Mouse (Mus musculus): ENCODE results near the gene Adamts15. TPM values are rescaled to one million over a fixed set of nuclear protein-coding genes. Genes with fewer than 3 reads are reported as not detected.

The Adamts15 gene
- polyA plus RNA-seq, 1 experiment from 2014 or later: 3.8 TPM

DNA sequence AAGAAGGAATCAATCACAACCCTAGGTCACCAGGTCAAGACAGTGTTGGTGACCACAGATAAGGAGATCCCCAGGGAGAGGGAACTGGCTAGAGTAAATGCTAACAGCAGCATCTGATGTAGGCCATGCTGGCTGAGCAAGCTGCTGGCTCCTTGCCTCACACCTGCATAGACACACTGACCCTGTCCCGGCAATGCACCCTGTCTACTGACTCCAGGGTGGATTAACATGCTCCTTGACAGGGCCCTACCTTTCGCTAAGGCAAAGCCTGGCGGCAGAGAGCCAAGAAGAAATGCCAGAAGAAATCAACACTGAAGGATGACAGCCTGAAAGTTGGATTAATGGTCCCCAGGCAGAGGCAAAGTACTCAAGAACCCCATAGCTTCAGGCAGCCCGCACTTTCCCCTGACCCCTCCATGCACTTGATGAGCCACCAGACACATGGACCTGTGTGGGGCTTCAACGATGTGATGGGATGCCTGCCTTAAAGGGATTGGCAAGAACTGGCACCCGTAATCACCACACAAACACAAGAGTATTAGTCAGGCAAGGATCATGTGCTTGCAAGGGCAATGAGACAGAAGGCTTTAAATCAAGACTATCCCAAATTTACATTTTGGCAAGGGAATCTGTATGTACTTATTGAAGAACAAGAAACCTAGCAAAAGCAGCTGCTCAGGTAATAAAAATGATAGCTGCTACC is 5.8 kb downstream of the Adamts15 start:
- no peak overlapping the region for H3K4me3 ChIP-seq (replicated peaks; ENCODE audit: low read depth, low read length)
- no peak for DNase-seq
- peaks cover 10% of the 10 kb centered on the region for H3K27me3 ChIP-seq (ENCODE audit: control insufficient read depth, insufficient read depth, low read length)
- H3K36me3 ChIP-seq (ENCODE audit: control insufficient read depth, insufficient read depth, low read length): no peaks in the 10 kb centered on the region
- H3K4me2 ChIP-seq (ENCODE audit: low read length): no peak overlapping the region
- no peak overlapping the region for H3K27ac ChIP-seq (replicated peaks; ENCODE audit: low read depth, low read length)
- WGBS: 88% methylated on average over 6 of the region's 6 CpGs
- H3K4me1 ChIP-seq (ENCODE audit: control insufficient read depth, insufficient read depth, low read length): peaks cover 7% of the 10 kb centered on the region; the same call in 1 of the 2 replicates
- no peak for ATAC-seq (ENCODE audit: low FRiP score, low TSS enrichment)
- no peaks in the 10 kb centered on the region for H3K9me3 ChIP-seq (ENCODE audit: control insufficient read depth, low read length)
- H3K9ac ChIP-seq (replicated peaks; ENCODE audit: low read length): no peak overlapping the region

DNA sequence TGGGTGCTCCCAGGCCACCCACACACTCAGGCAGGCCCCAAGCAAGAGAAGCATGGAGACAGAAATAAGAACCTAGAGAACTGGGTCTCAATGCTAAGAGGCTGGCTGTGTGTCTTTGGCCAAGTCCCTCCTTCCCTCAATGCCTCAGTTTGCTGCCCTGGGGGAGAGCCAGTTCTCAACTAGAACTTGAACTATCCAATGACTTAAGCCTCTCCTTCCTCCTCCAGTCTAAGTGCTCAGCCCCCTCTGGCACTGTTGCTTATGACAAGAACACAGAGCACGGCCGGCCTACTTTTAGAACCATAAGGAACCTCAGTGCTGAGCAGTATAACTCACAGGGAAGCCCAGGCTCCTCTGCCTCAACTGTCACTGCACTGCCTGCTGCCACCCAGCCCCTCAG is 8.0 kb downstream of the Adamts15 start:
- no peak for DNase-seq
- WGBS: 91% methylated on average over 2 of the region's 2 CpGs

GRCm38 (mm10) chr9:30913429-30913828 is 8.8 kb downstream of the Adamts15 start:
- peaks cover 2% of the 10 kb centered on the region; the same call in 1 of the 2 replicates for H3K4me1 ChIP-seq (ENCODE audit: control insufficient read depth, insufficient read depth, low read length)
- H3K27ac ChIP-seq (replicated peaks; ENCODE audit: low read depth, low read length): no peak overlapping the region
- DNase-seq (no peak), ATAC-seq (ENCODE audit: low FRiP score, low TSS enrichment) (no peak)
- no peaks in the 10 kb centered on the region for H3K36me3 ChIP-seq (ENCODE audit: control insufficient read depth, insufficient read depth, low read length)
- H3K9ac ChIP-seq (replicated peaks; ENCODE audit: low read length): no peak overlapping the region
- no peak overlapping the region for H3K4me3 ChIP-seq (replicated peaks; ENCODE audit: low read depth, low read length)
- H3K27me3 ChIP-seq (ENCODE audit: control insufficient read depth, insufficient read depth, low read length): no peaks in the 10 kb centered on the region
- H3K9me3 ChIP-seq (ENCODE audit: control insufficient read depth, low read length): no peaks in the 10 kb centered on the region
- H3K4me2 ChIP-seq (ENCODE audit: low read length): no peak overlapping the region
- 78% methylated on average over 3 of the region's 3 CpGs for WGBS

More for the DNA sequence above, 8.0 kb downstream of the Adamts15 start:
- no peak overlapping the region for H3K27ac ChIP-seq (replicated peaks; ENCODE audit: low read depth, low read length)
- no peak overlapping the region for H3K4me3 ChIP-seq (replicated peaks; ENCODE audit: low read depth, low read length)
- H3K4me1 ChIP-seq (ENCODE audit: control insufficient read depth, insufficient read depth, low read length): peaks cover 4% of the 10 kb centered on the region; the same call in 1 of the 2 replicates
- H3K36me3 ChIP-seq (ENCODE audit: control insufficient read depth, insufficient read depth, low read length): no peaks in the 10 kb centered on the region
- no peak overlapping the region for H3K4me2 ChIP-seq (ENCODE audit: low read length)
- H3K9me3 ChIP-seq (ENCODE audit: control insufficient read depth, low read length): no peaks in the 10 kb centered on the region
- no peak overlapping the region for H3K9ac ChIP-seq (replicated peaks; ENCODE audit: low read length)
- no peak for ATAC-seq (ENCODE audit: low FRiP score, low TSS enrichment)
- H3K27me3 ChIP-seq (ENCODE audit: control insufficient read depth, insufficient read depth, low read length): no peaks in the 10 kb centered on the region

DNA sequence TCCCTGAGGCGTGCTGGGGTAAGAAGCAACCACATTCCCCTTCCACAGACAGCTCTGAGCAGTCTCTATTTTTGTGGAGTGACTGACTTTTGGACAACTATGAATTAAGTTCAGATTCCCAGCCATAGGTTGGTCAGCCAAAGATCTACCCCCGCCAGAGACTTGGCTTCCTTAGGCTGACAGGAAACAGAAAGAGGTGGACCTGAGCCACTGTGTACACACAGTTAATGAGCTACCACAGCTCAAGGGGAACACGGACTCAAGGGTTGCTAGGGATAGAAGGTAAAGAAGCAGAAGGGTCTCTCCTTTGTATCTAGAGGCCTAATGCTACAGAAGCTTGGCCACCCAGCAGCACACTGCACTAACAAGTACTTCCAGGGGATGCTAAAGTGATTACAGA is 10.1 kb downstream of the Adamts15 start:
- DNase-seq (no peak), ATAC-seq (ENCODE audit: low FRiP score, low TSS enrichment) (no peak)
- Histone ChIP-seq H3K4me1 (ENCODE audit: control insufficient read depth, insufficient read depth, low read length) (no peaks in the 10 kb centered on the region), H3K9ac (replicated peaks; ENCODE audit: low read length) (no peak overlapping the region), H3K4me3 (replicated peaks; ENCODE audit: low read depth, low read length) (no peak overlapping the region), H3K9me3 (ENCODE audit: control insufficient read depth, low read length) (no peaks in the 10 kb centered on the region), H3K27ac (replicated peaks; ENCODE audit: low read depth, low read length) (no peak overlapping the region), H3K36me3 (ENCODE audit: control insufficient read depth, insufficient read depth, low read length) (no peaks in the 10 kb centered on the region), H3K4me2 (ENCODE audit: low read length) (no peak overlapping the region), H3K27me3 (ENCODE audit: control insufficient read depth, insufficient read depth, low read length) (no peaks in the 10 kb centered on the region)
- 79% methylated on average over 3 of the region's 3 CpGs for WGBS

DNA sequence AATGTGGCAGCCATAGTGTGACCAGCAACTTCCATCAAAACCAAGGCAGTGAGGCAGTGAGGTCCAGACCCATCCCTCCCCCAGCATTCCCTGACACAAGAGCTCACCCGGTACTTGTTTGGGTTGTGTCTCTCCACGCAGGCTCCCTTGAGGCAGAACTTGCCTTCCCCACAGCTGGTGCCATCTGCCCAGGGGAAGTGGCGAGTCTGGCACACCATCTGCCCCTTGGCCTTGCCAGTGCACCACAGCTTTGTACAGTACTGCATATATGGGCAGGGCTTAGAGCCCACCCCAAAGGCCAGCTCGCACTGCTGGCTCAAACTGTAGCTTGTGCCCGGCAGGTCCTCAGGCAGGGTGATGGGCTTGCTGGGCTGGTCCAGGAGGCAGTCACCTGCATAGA is 11.8 kb downstream of the Adamts15 start:
- ATAC-seq (ENCODE audit: low FRiP score, low TSS enrichment) (no peak), DNase-seq (no peak)
- 90% methylated on average over 5 of the region's 5 CpGs for WGBS
- Histone ChIP-seq H3K4me2 (ENCODE audit: low read length) (no peak overlapping the region), H3K9me3 (ENCODE audit: control insufficient read depth, low read length) (no peaks in the 10 kb centered on the region), H3K4me1 (ENCODE audit: control insufficient read depth, insufficient read depth, low read length) (no peaks in the 10 kb centered on the region), H3K27me3 (ENCODE audit: control insufficient read depth, insufficient read depth, low read length) (no peaks in the 10 kb centered on the region), H3K36me3 (ENCODE audit: control insufficient read depth, insufficient read depth, low read length) (no peaks in the 10 kb centered on the region), H3K27ac (replicated peaks; ENCODE audit: low read depth, low read length) (no peak overlapping the region), H3K9ac (replicated peaks; ENCODE audit: low read length) (no peak overlapping the region), H3K4me3 (replicated peaks; ENCODE audit: low read depth, low read length) (no peak overlapping the region)

GRCm38 (mm10) chr9:30908973-30909372 is 13.3 kb downstream of the Adamts15 start:
- Histone ChIP-seq H3K27ac (replicated peaks; ENCODE audit: low read depth, low read length) (no peak overlapping the region), H3K4me2 (ENCODE audit: low read length) (no peak overlapping the region), H3K4me1 (ENCODE audit: control insufficient read depth, insufficient read depth, low read length) (no peaks in the 10 kb centered on the region), H3K27me3 (ENCODE audit: control insufficient read depth, insufficient read depth, low read length) (no peaks in the 10 kb centered on the region), H3K36me3 (ENCODE audit: control insufficient read depth, insufficient read depth, low read length) (no peaks in the 10 kb centered on the region), H3K9ac (replicated peaks; ENCODE audit: low read length) (no peak overlapping the region), H3K4me3 (replicated peaks; ENCODE audit: low read depth, low read length) (no peak overlapping the region), H3K9me3 (ENCODE audit: control insufficient read depth, low read length) (no peaks in the 10 kb centered on the region)
- DNase-seq: no peak
- 87% methylated on average over 5 of the region's 5 CpGs for WGBS
- ATAC-seq (ENCODE audit: low FRiP score, low TSS enrichment): no peak

DNA sequence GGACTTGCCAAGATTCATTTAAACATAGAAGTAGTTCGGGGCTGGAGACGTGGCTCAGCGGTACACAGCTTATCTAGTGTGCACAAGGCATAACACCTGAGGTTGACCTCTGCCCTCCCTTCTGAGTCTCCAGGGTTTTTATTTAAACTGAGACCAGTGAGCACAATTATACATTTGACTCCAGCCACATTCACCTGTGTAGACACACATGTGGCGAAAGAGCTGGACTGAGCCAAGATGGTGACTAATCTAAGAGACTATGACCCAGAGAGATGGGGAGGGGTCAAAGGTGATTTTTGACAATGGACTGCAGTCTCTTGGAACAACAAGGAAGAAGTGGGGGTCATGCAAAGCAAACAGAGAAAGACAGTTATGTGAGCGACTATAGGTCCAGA is 14.0 kb downstream of the Adamts15 start:
- Histone ChIP-seq H3K9ac (replicated peaks; ENCODE audit: low read length) (no peak overlapping the region), H3K4me3 (replicated peaks; ENCODE audit: low read depth, low read length) (no peak overlapping the region), H3K4me2 (ENCODE audit: low read length) (no peak overlapping the region), H3K27me3 (ENCODE audit: control insufficient read depth, insufficient read depth, low read length) (no peaks in the 10 kb centered on the region), H3K9me3 (ENCODE audit: control insufficient read depth, low read length) (no peaks in the 10 kb centered on the region), H3K4me1 (ENCODE audit: control insufficient read depth, insufficient read depth, low read length) (no peaks in the 10 kb centered on the region), H3K36me3 (ENCODE audit: control insufficient read depth, insufficient read depth, low read length) (no peaks in the 10 kb centered on the region), H3K27ac (replicated peaks; ENCODE audit: low read depth, low read length) (no peak overlapping the region)
- DNase-seq: no peak
- ATAC-seq (ENCODE audit: low FRiP score, low TSS enrichment): no peak
- 92% methylated on average over 5 of the region's 5 CpGs for WGBS

DNA sequence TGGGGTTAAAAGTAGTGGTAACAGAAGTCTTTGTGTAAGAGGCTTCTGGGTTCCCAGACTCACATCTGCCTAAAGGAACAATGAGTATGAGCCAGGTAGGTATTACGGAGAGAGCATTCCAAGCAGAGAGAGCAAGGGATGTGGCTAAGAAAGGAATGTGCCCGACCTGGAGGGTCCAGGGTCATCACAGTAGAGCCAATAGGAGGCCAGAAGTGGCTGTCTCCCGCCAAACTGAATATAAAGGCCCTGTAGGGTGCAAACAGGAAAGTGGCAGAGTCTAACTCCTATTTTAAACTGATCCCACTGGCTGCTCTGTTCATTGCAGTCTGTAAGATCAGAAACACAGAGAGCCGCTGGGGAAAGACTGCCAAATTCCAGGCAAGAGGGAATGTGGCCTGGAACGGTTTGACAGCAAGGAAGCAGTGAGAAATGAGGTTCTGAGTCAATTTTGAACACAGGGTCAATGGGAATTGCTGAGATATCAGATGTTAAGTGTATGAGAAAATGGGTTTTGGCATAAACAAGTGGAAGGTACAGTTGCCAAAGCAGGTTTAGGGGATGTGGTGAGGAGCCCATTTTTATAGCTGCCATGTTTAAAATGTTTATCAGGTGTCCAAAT is 14.5 kb downstream of the Adamts15 start:
- H3K27me3 ChIP-seq (ENCODE audit: control insufficient read depth, insufficient read depth, low read length): no peaks in the 10 kb centered on the region
- H3K36me3 ChIP-seq (ENCODE audit: control insufficient read depth, insufficient read depth, low read length): no peaks in the 10 kb centered on the region
- H3K9ac ChIP-seq (replicated peaks; ENCODE audit: low read length): no peak overlapping the region
- no peak overlapping the region for H3K4me3 ChIP-seq (replicated peaks; ENCODE audit: low read depth, low read length)
- WGBS: 55% methylated on average over 5 of the region's 5 CpGs
- H3K9me3 ChIP-seq (ENCODE audit: control insufficient read depth, low read length): no peaks in the 10 kb centered on the region
- ATAC-seq (ENCODE audit: low FRiP score, low TSS enrichment) (no peak), DNase-seq (no peak)
- no peak overlapping the region for H3K4me2 ChIP-seq (ENCODE audit: low read length)
- no peak overlapping the region for H3K27ac ChIP-seq (replicated peaks; ENCODE audit: low read depth, low read length)
- H3K4me1 ChIP-seq (ENCODE audit: control insufficient read depth, insufficient read depth, low read length): no peaks in the 10 kb centered on the region

GRCm38 (mm10) chr9:30906426-30906825 is 15.8 kb downstream of the Adamts15 start:
- DNase-seq (no peak), ATAC-seq (ENCODE audit: low FRiP score, low TSS enrichment) (no peak)
- Histone ChIP-seq H3K4me3 (replicated peaks; ENCODE audit: low read depth, low read length) (no peak overlapping the region), H3K4me1 (ENCODE audit: control insufficient read depth, insufficient read depth, low read length) (no peaks in the 10 kb centered on the region), H3K9ac (replicated peaks; ENCODE audit: low read length) (no peak overlapping the region), H3K27ac (replicated peaks; ENCODE audit: low read depth, low read length) (no peak overlapping the region), H3K4me2 (ENCODE audit: low read length) (no peak overlapping the region), H3K9me3 (ENCODE audit: control insufficient read depth, low read length) (no peaks in the 10 kb centered on the region), H3K36me3 (ENCODE audit: control insufficient read depth, insufficient read depth, low read length) (no peaks in the 10 kb centered on the region), H3K27me3 (ENCODE audit: control insufficient read depth, insufficient read depth, low read length) (no peaks in the 10 kb centered on the region)
- 86% methylated on average over 4 of the region's 4 CpGs for WGBS
